Mouse (Mus musculus): ENCODE measurements around the gene Ccdc142.

- TF ChIP-seq CHD2 (IDR thresholded peaks at IDR 0.05; ENCODE audit: low read depth, low read length) (no peak), HCFC1 (IDR thresholded peaks at IDR 0.05; ENCODE audit: borderline replicate concordance, insufficient read depth, low read length) (no peak), MAFK (IDR thresholded peaks at IDR 0.05; ENCODE audit: insufficient read depth, low read depth, low read length) (no peak), ZNF384 (IDR thresholded peaks at IDR 0.05; ENCODE audit: low read depth, low read length) (no peak), ZC3H11A (IDR thresholded peaks at IDR 0.05; ENCODE audit: borderline replicate concordance, low read depth, low read length) (no peak)
Measured at GRCm38 (mm10) chr6:83078324-83078858, 23.0 kb upstream of the Ccdc142 start.
